Mouse (Mus musculus) MEL (cell line): ENCODE results near the gene Tex44. TPM values are rescaled to one million over a fixed set of nuclear protein-coding genes. Genes with fewer than 3 reads are reported as not detected.

Source experiments
- DNase-seq: peaks from one replicate; pipeline ENCODE4 v3.0.0; 2011; ENCODE audit warnings: low read depth, low spot score
- H3K27ac ChIP-seq: 2 replicates; pipeline ENCODE4 v1.5.1; 2012; ENCODE audit warnings: low read depth, mild to moderate bottlenecking, control low read depth, low read length, moderate library complexity; ENCODE audit not compliant: control insufficient read depth
- H3K27me3 ChIP-seq, 2 experiments: fragments of 150-350 bp in 1 of 2; sonication (generic) in 1 of 2; 2 replicates each; pipeline ENCODE4 v1.6.1; 2012; ENCODE audit warnings: low read length in 2 of 2, mild to moderate bottlenecking in 2 of 2, improper control_type of control experiment in 1 of 2, moderate library complexity in 1 of 2; ENCODE audit not compliant: insufficient read depth in 2 of 2, control insufficient read depth in 1 of 2
- H3K36me3 ChIP-seq, 2 experiments: 2 replicates each; pipeline ENCODE4 v1.6.1; 2012 to 2014; ENCODE audit warnings: low read length in 2 of 2, improper control_type of control experiment in 1 of 2, inconsistent platforms in 1 of 2, mild to moderate bottlenecking in 1 of 2; ENCODE audit not compliant: insufficient read depth in 2 of 2, control insufficient read depth in 1 of 2
- H3K4me1 ChIP-seq, 2 experiments: fragments of 150-350 bp in 1 of 2; sonication (generic) in 1 of 2; 2 replicates each; pipeline ENCODE4 v1.6.1; 2012; ENCODE audit warnings: low read length in 2 of 2, improper control_type of control experiment in 1 of 2, mild to moderate bottlenecking in 1 of 2; ENCODE audit not compliant: insufficient read depth in 2 of 2, control insufficient read depth in 1 of 2
- H3K4me3 ChIP-seq, 2 experiments: fragments of 150-350 bp in 1 of 2; sonication (generic) in 1 of 2; 2 replicates each; pipeline ENCODE4 v1.5.1; 2012; ENCODE audit warnings: low read depth in 2 of 2, low read length in 2 of 2, mild to moderate bottlenecking in 2 of 2, moderate library complexity in 2 of 2, control low read depth in 1 of 2, improper control_type of control experiment in 1 of 2; ENCODE audit not compliant: control insufficient read depth in 1 of 2, insufficient read depth in 1 of 2
- H3K79me2 ChIP-seq: 2 replicates; pipeline ENCODE4 v1.6.1; 2012; ENCODE audit warnings: mild to moderate bottlenecking, low read length, moderate library complexity; ENCODE audit not compliant: control insufficient read depth, poor library complexity, insufficient read depth
- H3K9ac ChIP-seq: 2 replicates; pipeline ENCODE4 v1.6.1; 2012; ENCODE audit warnings: low read depth, mild to moderate bottlenecking, control low read depth, low read length, moderate library complexity; ENCODE audit not compliant: control insufficient read depth, poor library complexity, severe bottlenecking
- H3K9me3 ChIP-seq: fragments of 150-350 bp; sonication (generic); replicated peaks from 2 replicates; pipeline ENCODE4 v1.6.1; 2012; ENCODE audit warnings: mild to moderate bottlenecking, low read length, improper control_type of control experiment, moderate library complexity; ENCODE audit not compliant: insufficient read depth
- BHLHE40 ChIP-seq: IDR thresholded peaks from 2 replicates; pipeline ENCODE4 v1.6.1; 2012; ENCODE audit warnings: low read depth, mild to moderate bottlenecking, inconsistent platforms, low read length, improper control_type of control experiment, borderline replicate concordance
- CHD2 ChIP-seq: IDR thresholded peaks from 2 replicates; pipeline ENCODE4 v1.6.1; 2011; ENCODE audit warnings: low read length, improper control_type of control experiment
- E2F4 ChIP-seq: IDR thresholded peaks from 2 replicates; pipeline ENCODE4 v1.6.1; 2011; ENCODE audit warnings: low read depth, low read length, improper control_type of control experiment, borderline replicate concordance
- EP300 ChIP-seq, 2 experiments: IDR thresholded peaks; 2 replicates each; pipeline ENCODE4 v1.6.1; 2011; ENCODE audit warnings: improper control_type of control experiment in 2 of 2, low read length in 2 of 2, low read depth in 1 of 2, mild to moderate bottlenecking in 1 of 2
- ETS1 ChIP-seq: IDR thresholded peaks from 2 replicates; pipeline ENCODE4 v1.6.1; 2012; ENCODE audit warnings: low read depth, mild to moderate bottlenecking, inconsistent platforms, low read length, improper control_type of control experiment, moderate library complexity
- KAT2A ChIP-seq: conservative IDR thresholded peaks from 2 replicates; pipeline ENCODE4 v1.6.1; 2012; ENCODE audit warnings: low read depth, low read length, improper control_type of control experiment, inconsistent platforms
- MAX ChIP-seq: IDR thresholded peaks from 2 replicates; pipeline ENCODE4 v1.6.1; 2011; ENCODE audit warnings: low read length, improper control_type of control experiment
- MXI1 ChIP-seq: IDR thresholded peaks from 2 replicates; pipeline ENCODE4 v1.6.1; 2011; ENCODE audit warnings: mild to moderate bottlenecking, low read depth, low read length, improper control_type of control experiment
- MYB ChIP-seq: IDR thresholded peaks from 2 replicates; pipeline ENCODE4 v1.6.1; 2011; ENCODE audit warnings: mild to moderate bottlenecking, low read depth, low read length, improper control_type of control experiment
- NRF1 ChIP-seq: IDR thresholded peaks from 2 replicates; pipeline ENCODE4 v1.6.1; 2014; ENCODE audit warnings: low read depth, mild to moderate bottlenecking, inconsistent platforms, low read length, improper control_type of control experiment, moderate library complexity; ENCODE audit not compliant: poor library complexity, insufficient read depth, severe bottlenecking
- POLR2A ChIP-seq, 2 experiments: IDR thresholded peaks; 2 replicates each; pipeline ENCODE4 v1.6.1; 2011 to 2012; ENCODE audit warnings: low read length in 2 of 2, mild to moderate bottlenecking in 2 of 2, control low read depth in 1 of 2, improper control_type of control experiment in 1 of 2, low read depth in 1 of 2, moderate library complexity in 1 of 2; ENCODE audit not compliant: control insufficient read depth in 1 of 2, insufficient read depth in 1 of 2, poor library complexity in 1 of 2
- RCOR1 ChIP-seq: IDR thresholded peaks from 2 replicates; pipeline ENCODE4 v1.6.1; 2012; ENCODE audit warnings: low read depth, mild to moderate bottlenecking, inconsistent platforms, low read length, improper control_type of control experiment
- SIN3A ChIP-seq: IDR thresholded peaks from 2 replicates; pipeline ENCODE4 v1.6.1; 2012; ENCODE audit warnings: low read length, improper control_type of control experiment, inconsistent platforms
- SMC3 ChIP-seq: IDR thresholded peaks from 2 replicates; pipeline ENCODE4 v1.6.1; 2011; ENCODE audit warnings: low read depth, low read length, improper control_type of control experiment
- TBP ChIP-seq: IDR thresholded peaks from 2 replicates; pipeline ENCODE4 v1.8.0; 2011; ENCODE audit warnings: low read depth, low read length, improper control_type of control experiment
- UBTF ChIP-seq: IDR thresholded peaks from 2 replicates; pipeline ENCODE4 v1.6.1; 2012; ENCODE audit warnings: low read depth, mild to moderate bottlenecking, inconsistent platforms, low read length, improper control_type of control experiment, moderate library complexity, borderline replicate concordance; ENCODE audit not compliant: insufficient read depth
- USF2 ChIP-seq, 2 experiments: IDR thresholded peaks; 2 replicates each; pipeline ENCODE4 v1.6.1; 2011 to 2012; ENCODE audit warnings: improper control_type of control experiment in 2 of 2, low read length in 2 of 2, borderline replicate concordance in 1 of 2, inconsistent platforms in 1 of 2, low read depth in 1 of 2, mild to moderate bottlenecking in 1 of 2; ENCODE audit not compliant: insufficient read depth in 1 of 2
- ZKSCAN1 ChIP-seq: IDR thresholded peaks from 2 replicates; pipeline ENCODE4 v1.6.1; 2012; ENCODE audit warnings: low read depth, mild to moderate bottlenecking, inconsistent platforms, low read length, improper control_type of control experiment, moderate library complexity
- ZMIZ1 ChIP-seq: IDR thresholded peaks from 2 replicates; pipeline ENCODE4 v1.6.1; 2012; ENCODE audit warnings: low read depth, mild to moderate bottlenecking, inconsistent platforms, low read length, improper control_type of control experiment, moderate library complexity
- polyA plus RNA-seq, 2 experiments: library from polyadenylated mRNA; stranded (reverse) in 1 of 2; unstranded in 1 of 2; fragments of >175 nt in 1 of 2; fragments of >200 nt in 1 of 2; gene quantifications; 2 replicates each; pipeline versions ENCODE4 v1.2.1 to v1.2.4; 2012; ENCODE audit warnings: low replicate concordance in 2 of 2, low read depth in 1 of 2; ENCODE audit not compliant: insufficient read length in 2 of 2, insufficient read depth in 1 of 2, missing spikeins in 1 of 2
- total RNA-seq: library from RNA; depleted of rRNA; stranded (reverse); fragments of 300-350 nt; gene quantifications from 2 replicates; pipeline ENCODE4 v1.2.3, GENCODE M21; 2012

Gene Tex44
- total and polyA plus RNA-seq, 3 experiments: not detected

GRCm38 (mm10) chr1:86442832-86443231 is 16.7 kb downstream of the Tex44 start:
- Histone ChIP-seq H3K4me1 (peaks cover 2 to 28% of the 10 kb centered on the region in 2 experiments; a peak in 3 of 4 replicates), H3K79me2 (peaks cover 11% of the 10 kb centered on the region; the same call in 1 of the 2 replicates), H3K4me3 (peak overlapping the region; percentile 58 to 71), H3K27ac (peak overlapping the region; percentile 90), H3K9me3 (no peaks in the 10 kb centered on the region), H3K27me3 (no peaks in the 10 kb centered on the region), H3K36me3 (peaks cover 0 to 21% of the 10 kb centered on the region in 2 experiments; a peak in 2 of 4 replicates), H3K9ac (peak overlapping the region; percentile 92)
- DNase-seq: peak; percentile 74
- TF ChIP-seq ETS1 (no peak), MXI1 (0 out of 2 replicates have a peak, but pooled peaks have one; percentile 14), BHLHE40 (no peak), SIN3A (peak; percentile 12), KAT2A (no peak), MAX (peak; percentile 48; the same call in 1 of the 2 replicates), EP300 (IDR thresholded peaks at IDR 0.05; ENCODE audit: low read depth in 1 of 2, low read length in 2 of 2) (peak in 1 of 2 experiments; percentile 5; a peak in 1 of 4 replicates), MYB (no peak), E2F4 (no peak), CHD2 (no peak), UBTF (no peak), POLR2A (IDR thresholded peaks at IDR 0.05; ENCODE audit: control insufficient read depth in 1 of 2, insufficient read depth in 1 of 2, low read depth in 1 of 2, low read length in 2 of 2, poor library complexity in 1 of 2) (peak; percentile 10 to 44; a peak in 3 of 4 replicates), USF2 (IDR thresholded peaks at IDR 0.05; ENCODE audit: borderline replicate concordance in 1 of 2, insufficient read depth in 1 of 2, low read depth in 1 of 2, low read length in 2 of 2) (no peak), TBP (peak; percentile 7; the same call in 1 of the 2 replicates), NRF1 (0 out of 2 replicates have a peak, but pooled peaks have one; percentile 10), ZKSCAN1 (no peak), ZMIZ1 (0 out of 2 replicates have a peak, but pooled peaks have one; percentile 48), RCOR1 (no peak), SMC3 (no peak)
